Mouse (Mus musculus) C2C12 (cell line): ENCODE measurements at regions not wholly inside any gene's neighbourhood (a gene's known extent, or its start where the extent isn't known, plus 50 kb on each side); places are given as distances from the start of the nearest gene placed in this dataset.

Experiments
- H3K27me3 ChIP-seq: one replicate; pipeline ENCODE4 v1.6.1; 2011; ENCODE audit not compliant: control insufficient read depth, insufficient read depth, insufficient read length
- H3K36me3 ChIP-seq: one replicate; pipeline ENCODE4 v1.6.1; 2011; ENCODE audit not compliant: control insufficient read depth, insufficient read depth
- H3K4me3 ChIP-seq: one replicate; pipeline ENCODE4 v1.5.1; 2011; ENCODE audit warnings: mild to moderate bottlenecking, control low read depth; ENCODE audit not compliant: poor library complexity, insufficient read depth, severe bottlenecking
- H3K79me2 ChIP-seq: one replicate; pipeline ENCODE4 v1.6.1; 2011; ENCODE audit not compliant: control insufficient read depth, insufficient read depth
- H3K79me3 ChIP-seq: one replicate; pipeline ENCODE4 v1.6.1; 2011; ENCODE audit warnings: low read depth, control low read depth
- H3ac ChIP-seq: one replicate; pipeline ENCODE3; 2011; ENCODE audit warnings: low read depth; ENCODE audit not compliant: control insufficient read depth, insufficient read length
- CEBPB ChIP-seq: IDR thresholded peaks from one replicate; pipeline ENCODE4 v1.6.1; 2011; ENCODE audit warnings: low read depth, mild to moderate bottlenecking, control low read depth, moderate library complexity
- CTCF ChIP-seq: IDR thresholded peaks from one replicate; pipeline ENCODE4 v1.5.1; 2011; ENCODE audit not compliant: control insufficient read depth, insufficient read depth, insufficient read length
- FOSL1 ChIP-seq: IDR thresholded peaks from one replicate; pipeline ENCODE4 v1.8.0; 2011; ENCODE audit warnings: mild to moderate bottlenecking, low read length; ENCODE audit not compliant: poor library complexity, insufficient read depth, severe bottlenecking
- MAX ChIP-seq: IDR thresholded peaks from one replicate; pipeline ENCODE4 v1.6.1; 2011; ENCODE audit warnings: mild to moderate bottlenecking, control low read depth
- MYOD1 ChIP-seq: IDR thresholded peaks from one replicate; pipeline ENCODE4 v1.6.1; 2011; ENCODE audit warnings: low read depth; ENCODE audit not compliant: control insufficient read depth, insufficient read length
- MYOG ChIP-seq: IDR thresholded peaks from one replicate; pipeline ENCODE4 v1.6.1; 2011; ENCODE audit not compliant: control insufficient read depth, insufficient read length; ENCODE audit errors: extremely low read depth
- USF1 ChIP-seq: IDR thresholded peaks from one replicate; pipeline ENCODE4 v1.6.1; 2011; ENCODE audit warnings: low read depth, mild to moderate bottlenecking, control low read depth, moderate library complexity

DNA sequence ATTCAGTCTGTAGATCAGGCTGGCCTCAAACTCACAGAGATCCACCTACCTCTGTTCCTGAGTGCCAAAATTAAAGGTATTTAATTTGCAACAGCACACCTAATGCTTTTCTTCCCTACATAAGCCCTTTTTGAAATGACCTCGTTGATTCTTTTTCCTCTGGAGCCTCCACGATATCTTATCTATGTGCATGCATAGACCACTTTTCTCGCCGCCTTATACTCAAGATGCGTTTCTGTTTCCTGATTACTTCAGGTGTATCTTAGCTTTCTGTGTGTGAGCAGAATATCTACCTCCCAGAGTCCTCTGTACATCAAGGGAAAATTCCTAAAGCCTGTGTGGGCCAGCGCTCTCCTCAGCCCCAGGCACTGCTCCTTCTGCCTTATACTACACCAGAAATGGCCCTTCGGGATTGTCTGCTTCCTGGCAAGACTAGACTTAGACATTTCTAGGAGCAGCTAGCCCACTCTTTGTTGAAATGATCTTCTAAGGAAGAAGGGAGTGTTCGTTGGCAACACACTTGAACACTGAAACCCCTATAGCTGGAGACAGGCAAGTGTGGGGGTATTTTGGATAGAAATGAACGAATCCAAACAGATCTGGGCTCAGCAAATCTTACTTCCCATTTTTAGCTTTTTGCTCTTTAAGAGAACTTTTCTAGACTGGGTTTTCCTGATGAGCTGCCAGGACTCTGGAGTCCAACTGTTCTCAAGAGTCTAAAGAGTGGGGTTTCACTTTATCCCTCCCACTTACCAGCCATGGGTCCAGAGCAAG lies 54.0 kb upstream of the Rbm15 start:
- Histone ChIP-seq H3K27me3 (peaks cover 55% of the 10 kb centered on the region), H3K4me3 (no peak overlapping the region), H3K79me2 (no peaks in the 10 kb centered on the region), H3K79me3 (no peaks in the 10 kb centered on the region), H3ac (no peak overlapping the region), H3K36me3 (no peaks in the 10 kb centered on the region)
- TF ChIP-seq MYOG (no peak), MAX (no peak), USF1 (no peak), CTCF (no peak), FOSL1 (no peak), CEBPB (no peak), MYOD1 (no peak)

DNA sequence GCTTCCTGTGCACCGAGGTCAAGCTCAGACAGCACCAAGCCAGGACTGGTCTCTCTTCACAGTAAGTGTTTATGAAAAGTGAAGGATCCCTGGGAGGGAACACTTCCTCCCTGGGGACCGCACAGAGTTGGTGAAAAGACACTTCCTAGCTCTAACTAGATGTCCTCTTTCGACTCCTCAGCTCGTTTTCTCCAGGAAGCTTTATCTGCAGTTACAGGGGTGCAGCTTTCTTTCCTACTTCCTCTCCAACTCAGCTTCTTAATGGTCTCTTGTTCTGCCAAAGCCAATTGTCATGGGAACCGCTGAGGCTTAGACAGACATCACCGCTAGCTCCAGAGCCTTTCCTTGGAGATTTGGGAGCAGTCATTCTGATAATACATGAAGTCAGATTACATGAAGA lies 53.0 kb upstream of the Rbm15 start:
- no peak for TF ChIP-seq FOSL1
- TF ChIP-seq MAX = no peak
- TF ChIP-seq CTCF = no peak
- TF ChIP-seq CEBPB = no peak
- TF ChIP-seq MYOG = no peak
- TF ChIP-seq USF1 = no peak
- Histone ChIP-seq H3K36me3 (no peaks in the 10 kb centered on the region), H3ac (no peak overlapping the region), H3K27me3 (peaks cover 54% of the 10 kb centered on the region), H3K79me2 (no peaks in the 10 kb centered on the region), H3K4me3 (no peak overlapping the region), H3K79me3 (no peaks in the 10 kb centered on the region)
